Mouse (Mus musculus) B cell, adult (primary cell): Measurements from ENCODE around the gene B4galnt3. TPM values are rescaled to one million over a fixed set of nuclear protein-coding genes. Genes with fewer than 3 reads are reported as not detected.

ENCODE experiments used
- total RNA-seq: library from RNA; stranded (reverse); gene quantifications from 4 replicates; pipeline ENCODE4 v1.2.4, GENCODE M21; 2023; ENCODE audit not compliant: inconsistent age

Gene B4galnt3
- total RNA-seq, result not detected in 4 replicates

DNA sequence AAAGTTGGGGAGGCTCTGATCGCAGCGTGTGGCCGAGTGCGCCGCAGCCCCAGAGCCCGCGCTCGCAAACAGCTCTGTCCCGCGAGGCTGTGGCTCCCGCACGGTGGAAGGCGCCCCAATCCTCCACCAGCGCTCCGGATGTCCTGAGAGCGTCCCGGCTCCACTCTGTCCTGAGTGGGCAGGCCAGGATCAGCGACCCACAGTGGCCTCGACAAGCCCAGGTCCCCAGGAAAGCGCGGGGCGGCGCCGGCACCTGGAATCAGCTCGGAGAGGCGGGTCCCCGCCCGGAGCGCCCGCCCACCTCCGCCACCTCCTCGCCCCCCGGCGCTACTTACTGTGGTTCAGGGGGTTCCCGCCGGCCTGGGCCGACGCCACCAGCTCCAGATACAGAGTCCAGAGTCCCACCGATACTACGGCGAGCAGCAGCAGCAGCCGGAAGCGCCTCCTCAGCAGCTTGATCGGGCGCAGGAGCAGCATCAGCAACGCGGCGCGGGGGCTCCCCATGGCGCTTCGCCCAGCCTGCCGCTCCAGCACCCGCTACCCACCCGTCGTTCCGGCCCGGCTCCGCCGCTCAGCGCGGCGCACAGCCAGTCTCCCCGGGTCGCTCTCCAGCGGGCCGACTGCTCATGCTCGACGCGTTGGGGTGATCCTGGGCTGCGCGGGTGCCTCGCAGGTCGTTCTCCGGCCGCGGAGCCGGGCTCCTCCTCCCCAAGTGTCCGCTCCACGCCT lies at the start of gene B4galnt3, which contains the start of gene D330020A13Rik:
TSS of gene B4galnt3 (minus strand) at position 504 of the 729 bp plus-strand sequence.
TSS of gene D330020A13Rik (plus strand) at position 309 of the 729 bp plus-strand sequence.

Other genes starting within 250 kb of the B4galnt3 start
- gene Ninj2, start 201.2 kb downstream of the B4galnt3 start, total RNA-seq, result not detected in 4 replicates
- not detected in 4 replicates for gene D330020A13Rik, start 195 bp downstream of the B4galnt3 start, total RNA-seq
- 148 to 174 TPM (median 162 TPM) in 4 replicates for gene Kdm5a, start 69.6 kb upstream of the B4galnt3 start, total RNA-seq
- gene Ccdc77, start 69.8 kb upstream of the B4galnt3 start, total RNA-seq, result 12.0 to 13.2 TPM (median 12.5 TPM) in 4 replicates
- gene Il17ra, start 168.7 kb upstream of the B4galnt3 start, total RNA-seq, result 142 to 150 TPM (median 145 TPM) in 4 replicates
- 0.18 TPM in 1 of 4 replicates, not detected in the others for gene Tmem121b, start 199.2 kb upstream of the B4galnt3 start, total RNA-seq
- gene Hdhd5, start 236.8 kb upstream of the B4galnt3 start, total RNA-seq, result 28.7 to 34.3 TPM (median 30.4 TPM) in 4 replicates